Mouse (Mus musculus) intestine, embryonic 16.5 days (tissue): ENCODE measurements at regions not wholly inside any gene's neighbourhood (a gene's known extent, or its start where the extent isn't known, plus 50 kb on each side); places are given as distances from the start of the nearest gene placed in this dataset.

Source experiments
- ATAC-seq: fragments of 200-750 bp; cut with Nextera tagmentation; 2 replicates; pipeline ENCODE4 v1.8.0; 2017; ENCODE audit warnings: moderate TSS enrichment, moderate library complexity
- H3K27ac ChIP-seq: fragments of 300-500 bp; sonication (generic); 2 replicates; pipeline ENCODE4 v1.5.1; 2014; ENCODE audit warnings: mild to moderate bottlenecking, low read length
- H3K27me3 ChIP-seq: fragments of 300-500 bp; sonication (generic); replicated peaks from 2 replicates; pipeline ENCODE4 v1.6.1; 2014; ENCODE audit warnings: low read length, control low read depth, mixed read lengths; ENCODE audit not compliant: control insufficient read depth, insufficient read depth
- H3K36me3 ChIP-seq: fragments of 300-500 bp; sonication (generic); 2 replicates; pipeline ENCODE4 v1.6.1; 2014; ENCODE audit warnings: low read length, control low read depth; ENCODE audit not compliant: control insufficient read depth, insufficient read depth
- H3K4me1 ChIP-seq: fragments of 300-500 bp; sonication (generic); 2 replicates; pipeline ENCODE4 v1.6.1; 2014; ENCODE audit warnings: low read length, control low read depth, mixed read lengths; ENCODE audit not compliant: control insufficient read depth, insufficient read depth
- H3K4me2 ChIP-seq: fragments of 300-500 bp; sonication (generic); 2 replicates; pipeline ENCODE4 v1.6.1; 2014; ENCODE audit warnings: low read depth, low read length, control low read depth
- H3K4me3 ChIP-seq: fragments of 300-500 bp; sonication (generic); 2 replicates; pipeline ENCODE4 v1.5.1; 2014; ENCODE audit warnings: mild to moderate bottlenecking, low read length
- H3K9ac ChIP-seq: fragments of 300-500 bp; sonication (generic); 2 replicates; pipeline ENCODE4 v1.6.1; 2014; ENCODE audit warnings: low read depth, low read length
- H3K9me3 ChIP-seq: fragments of 300-500 bp; sonication (generic); 2 replicates; pipeline ENCODE4 v1.6.1; 2016; ENCODE audit warnings: low read length, control low read depth; ENCODE audit not compliant: control insufficient read depth
- WGBS: fragments of 180-500 bp; shearing (Covaris S2); extraction: QIAGEN DNeasy Blood & Tissue Kit; methylation state at CpG from one replicate; pipeline ENCODE4 v1.1.7; 2014; 5-methylcytosine and 5-hydroxymethylcytosine counted together

- no peaks in the 10 kb centered on the region for H3K27me3 ChIP-seq
- 50% methylated on average over 3 of the region's 3 CpGs for WGBS
- ATAC-seq, result no peak
- H3K9ac ChIP-seq, result no peak overlapping the region
- H3K4me3 ChIP-seq, result no peak overlapping the region
- no peak overlapping the region for H3K27ac ChIP-seq
- no peak overlapping the region for H3K4me2 ChIP-seq
- H3K9me3 ChIP-seq, result no peaks in the 10 kb centered on the region
- no peaks in the 10 kb centered on the region for H3K4me1 ChIP-seq
- H3K36me3 ChIP-seq, result no peaks in the 10 kb centered on the region
Measured at GRCm38 (mm10) chr4:87637629-87638379, 395.4 kb downstream of the Mllt3 start.

DNA sequence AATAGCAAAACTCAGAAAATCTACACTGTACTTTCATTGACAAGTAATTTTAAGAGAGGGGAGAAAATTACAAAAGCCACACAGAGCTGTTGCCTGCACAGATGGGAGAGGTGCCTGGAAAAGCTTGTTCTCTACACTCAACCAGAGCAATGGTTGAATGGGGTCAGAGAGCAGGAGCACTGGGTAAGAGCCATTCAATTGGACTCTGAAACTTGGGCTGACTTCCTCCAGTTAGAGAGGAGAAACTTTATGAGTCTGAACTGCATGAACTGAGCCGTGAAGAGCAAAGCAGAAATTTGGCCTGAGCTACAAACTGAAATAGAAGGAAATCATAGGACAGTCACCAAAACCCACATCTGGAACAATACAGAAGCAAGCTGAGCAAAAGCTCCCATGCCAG, 380.8 kb upstream of the Slc24a2 start:
- Histone ChIP-seq H3K4me1 (no peaks in the 10 kb centered on the region), H3K4me2 (no peak overlapping the region), H3K27ac (no peak overlapping the region), H3K36me3 (no peaks in the 10 kb centered on the region), H3K27me3 (no peaks in the 10 kb centered on the region), H3K4me3 (no peak overlapping the region), H3K9me3 (no peaks in the 10 kb centered on the region), H3K9ac (no peak overlapping the region)
- no peak for ATAC-seq
- WGBS, result 88% methylated on average over 1 of the region's 1 CpGs

DNA sequence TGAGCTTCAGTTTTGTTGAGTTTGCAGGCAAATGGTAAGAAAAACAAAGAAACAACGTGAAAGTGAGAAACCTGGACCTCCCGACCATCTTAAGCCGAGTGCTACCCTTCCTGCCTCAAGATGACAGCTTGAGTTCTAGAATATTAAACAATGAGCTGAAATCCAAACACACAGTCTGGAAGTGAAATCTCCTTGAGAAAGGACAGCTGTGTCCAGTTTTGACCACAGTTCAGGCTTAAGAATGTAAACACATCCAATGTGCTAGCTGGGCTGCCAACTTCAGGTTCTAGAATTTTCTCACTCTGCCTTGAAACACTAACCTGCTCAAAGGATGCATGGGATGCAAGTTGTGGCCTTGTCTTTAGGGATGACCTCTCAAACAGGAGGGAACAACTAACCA, 363.4 kb upstream of the Slc24a2 start:
- Histone ChIP-seq H3K4me1 (0 out of 2 replicates have a peak, but pooled peaks cover 3% of the 10 kb centered on the region), H3K4me3 (no peak overlapping the region), H3K9me3 (no peaks in the 10 kb centered on the region), H3K27ac (peak overlapping the region; percentile 63), H3K9ac (no peak overlapping the region), H3K4me2 (no peak overlapping the region), H3K36me3 (no peaks in the 10 kb centered on the region), H3K27me3 (no peaks in the 10 kb centered on the region)
- 40% methylated on average over 3 of the region's 3 CpGs for WGBS
- ATAC-seq, result no peak

GRCm38 (mm10) chr4:87590797-87591196, 360.5 kb upstream of the Slc24a2 start:
- no peak for ATAC-seq
- Histone ChIP-seq H3K4me1 (0 out of 2 replicates have a peak, but pooled peaks cover 3% of the 10 kb centered on the region), H3K36me3 (no peaks in the 10 kb centered on the region), H3K4me2 (no peak overlapping the region), H3K4me3 (no peak overlapping the region), H3K27me3 (no peaks in the 10 kb centered on the region), H3K9ac (no peak overlapping the region), H3K27ac (no peak overlapping the region), H3K9me3 (no peaks in the 10 kb centered on the region)
- WGBS, result 89% methylated on average over 3 of the region's 3 CpGs

- no peaks in the 10 kb centered on the region for H3K27me3 ChIP-seq
- peaks cover 3% of the 10 kb centered on the region; the same call in 1 of the 2 replicates for H3K4me1 ChIP-seq
- peak; percentile 59; the same call in 1 of the 2 replicates for ATAC-seq
- H3K9me3 ChIP-seq, result no peaks in the 10 kb centered on the region
- no peaks in the 10 kb centered on the region for H3K36me3 ChIP-seq
- no peak overlapping the region for H3K9ac ChIP-seq
- H3K4me2 ChIP-seq, result no peak overlapping the region
- no peak overlapping the region for H3K27ac ChIP-seq
- no peak overlapping the region for H3K4me3 ChIP-seq
- 20% methylated on average over 3 of the region's 3 CpGs for WGBS
Measured at GRCm38 (mm10) chr4:87578164-87578563, 347.9 kb upstream of the Slc24a2 start.

DNA sequence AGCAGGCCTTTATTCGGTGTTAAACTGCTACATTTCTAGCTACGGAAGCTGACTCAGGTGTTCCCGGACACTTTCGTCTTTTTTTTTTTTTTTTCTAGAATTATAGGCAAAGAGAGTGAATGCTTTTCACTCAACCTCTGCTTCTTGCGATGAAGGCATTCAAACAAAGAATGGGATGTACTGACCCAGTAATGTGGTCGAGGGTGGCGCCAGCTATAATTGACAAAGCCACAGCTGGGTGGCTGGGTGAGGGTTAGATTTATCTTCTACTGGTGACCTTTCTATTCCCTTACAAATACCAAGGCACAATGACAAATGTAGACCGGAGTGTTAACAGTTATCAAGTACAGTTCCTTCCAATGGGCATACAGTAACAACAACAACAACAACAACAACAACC, 340.7 kb upstream of the Slc24a2 start:
- H3K9me3 ChIP-seq, result no peaks in the 10 kb centered on the region
- H3K4me2 ChIP-seq, result no peak overlapping the region
- no peak overlapping the region for H3K27ac ChIP-seq
- 77% methylated on average over 8 of the region's 8 CpGs for WGBS
- no peak overlapping the region for H3K9ac ChIP-seq
- ATAC-seq, result no peak
- no peaks in the 10 kb centered on the region for H3K27me3 ChIP-seq
- no peaks in the 10 kb centered on the region for H3K36me3 ChIP-seq
- no peaks in the 10 kb centered on the region for H3K4me1 ChIP-seq
- no peak overlapping the region for H3K4me3 ChIP-seq

- ATAC-seq, result no peak
- 61% methylated on average over 13 of the region's 13 CpGs for WGBS
- H3K4me2 ChIP-seq, result no peak overlapping the region
- no peaks in the 10 kb centered on the region for H3K9me3 ChIP-seq
- H3K4me3 ChIP-seq, result no peak overlapping the region
- no peak overlapping the region for H3K9ac ChIP-seq
- H3K4me1 ChIP-seq, result no peaks in the 10 kb centered on the region
- no peaks in the 10 kb centered on the region for H3K27me3 ChIP-seq
- H3K27ac ChIP-seq, result no peak overlapping the region
- no peaks in the 10 kb centered on the region for H3K36me3 ChIP-seq
Measured at GRCm38 (mm10) chr4:87570470-87570891, 340.2 kb upstream of the Slc24a2 start.

GRCm38 (mm10) chr4:87566616-87567015, 336.3 kb upstream of the Slc24a2 start:
- no peak overlapping the region for H3K4me2 ChIP-seq
- no peak overlapping the region for H3K4me3 ChIP-seq
- ATAC-seq, result no peak
- no peak overlapping the region for H3K27ac ChIP-seq
- no peaks in the 10 kb centered on the region for H3K9me3 ChIP-seq
- 80% methylated on average over 2 of the region's 2 CpGs for WGBS
- H3K27me3 ChIP-seq, result no peaks in the 10 kb centered on the region
- no peak overlapping the region for H3K9ac ChIP-seq
- no peaks in the 10 kb centered on the region for H3K36me3 ChIP-seq
- H3K4me1 ChIP-seq, result no peaks in the 10 kb centered on the region

DNA sequence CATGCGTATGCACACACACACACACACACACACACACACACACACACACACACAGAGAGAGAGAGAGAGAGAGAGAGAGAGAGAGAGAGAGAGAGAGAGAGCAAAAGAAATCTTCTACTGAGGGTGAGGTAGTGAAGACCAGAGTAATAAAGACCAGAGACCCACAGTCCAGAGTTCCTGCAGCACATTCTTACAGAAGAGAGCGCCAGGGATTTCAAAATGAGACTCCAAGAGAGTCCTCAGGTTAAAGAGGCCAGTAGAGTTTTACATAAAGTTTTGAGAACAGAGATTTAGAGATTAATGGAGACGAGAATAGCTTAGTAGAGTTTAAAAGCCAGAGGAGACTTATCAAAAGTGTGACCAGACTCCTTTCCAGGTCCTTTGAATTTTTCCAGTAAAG, 324.6 kb upstream of the Slc24a2 start:
- Histone ChIP-seq H3K36me3 (no peaks in the 10 kb centered on the region), H3K27me3 (no peaks in the 10 kb centered on the region), H3K9me3 (no peaks in the 10 kb centered on the region), H3K4me3 (no peak overlapping the region), H3K27ac (no peak overlapping the region), H3K4me2 (no peak overlapping the region), H3K4me1 (no peaks in the 10 kb centered on the region), H3K9ac (no peak overlapping the region)
- WGBS, result 75% methylated on average over 3 of the region's 3 CpGs
- ATAC-seq, result no peak
